In genomic region chr19:53141251-53142072, GRCm38 (mm10) we compare ENCODE assay signal across 8 mouse cellular contexts. TPM values are rescaled to one million over a fixed set of nuclear protein-coding genes. Genes with fewer than 3 reads are reported as not detected.
DNase-seq lines count a peak whose midpoint lies in the region; ATAC-seq and TF ChIP-seq lines count a peak whose summit lies in the region.

No protein-coding gene starts in this region.

- peak; percentile 25 for DNase-seq in CH12.LX (ENCODE audit: extremely low read depth)
- peak; percentile 38 for DNase-seq in forebrain, postnatal 0 days
- DNase-seq in heart, postnatal 36 days, result peak; percentile 69 to 78
- peak; percentile 32 for DNase-seq in layer of hippocampus, adult 9-10 months (ENCODE audit: low spot score)
- DNase-seq in lung, adult 2 months, result peak; percentile 65
- peak; percentile 56 for DNase-seq in thymus, adult 2 months

- no peaks in the 10 kb centered on the region for H3K79me2 ChIP-seq in CH12.LX (replicated peaks; ENCODE audit: control insufficient read depth, extremely low read depth, insufficient read depth, poor library complexity, severe bottlenecking)

- H3K4me3 ChIP-seq in CH12.LX (replicated peaks in 1 of 3; ENCODE audit: low read depth in 2 of 3, low read length in 2 of 3, poor library complexity in 1 of 3), result peak overlapping the region; percentile 60 to 81 (median 61)
- peak overlapping the region; percentile 94 for H3K4me3 ChIP-seq in forebrain, postnatal 0 days (ENCODE audit: low read depth, low read length)
- peak overlapping the region; percentile 58 for H3K4me3 ChIP-seq in lung, adult 2 months (replicated peaks; ENCODE audit: extremely low read depth, low read depth, low read length)
- peak overlapping the region; percentile 98 for H3K4me3 ChIP-seq in neural tube, embryonic 15.5 days (replicated peaks)
- peak overlapping the region; percentile 83 for H3K4me3 ChIP-seq in thymus, adult 2 months (ENCODE audit: control insufficient read depth, insufficient read depth, low read length)

- peaks cover 5 to 32% of the 10 kb centered on the region in 2 experiments for H3K4me1 ChIP-seq in CH12.LX (ENCODE audit: control insufficient read depth in 1 of 2, insufficient read depth in 2 of 2)
- H3K4me1 ChIP-seq in forebrain, postnatal 0 days (ENCODE audit: insufficient read depth), result peaks cover 11% of the 10 kb centered on the region; the same call in 1 of the 2 replicates
- no peaks in the 10 kb centered on the region; the same call in 1 of the 2 replicates for H3K4me1 ChIP-seq in lung, adult 2 months (ENCODE audit: control insufficient read depth, insufficient read depth, low read length)
- H3K4me1 ChIP-seq in neural tube, embryonic 15.5 days, result peaks cover 25% of the 10 kb centered on the region
- peaks cover 14% of the 10 kb centered on the region for H3K4me1 ChIP-seq in thymus, adult 2 months (replicated peaks; ENCODE audit: control insufficient read depth, insufficient read depth, low read length)

- H3K9ac ChIP-seq in CH12.LX (ENCODE audit: insufficient read depth, low read depth), result peak overlapping the region; percentile 47
- peak overlapping the region; percentile 58 for H3K9ac ChIP-seq in forebrain, postnatal 0 days
- peak overlapping the region; percentile 83 for H3K9ac ChIP-seq in neural tube, embryonic 15.5 days (replicated peaks)

- H3K27ac ChIP-seq in CH12.LX (ENCODE audit: insufficient read depth, low read depth), result no peak overlapping the region
- peak overlapping the region; percentile 84 for H3K27ac ChIP-seq in forebrain, postnatal 0 days (ENCODE audit: low read depth, low read length)
- peak overlapping the region; percentile 84 for H3K27ac ChIP-seq in neural tube, embryonic 15.5 days (replicated peaks)
- peak overlapping the region; percentile 56 for H3K27ac ChIP-seq in thymus, adult 2 months (ENCODE audit: control insufficient read depth, insufficient read depth, low read length)

- intact Hi-C loops in heart, postnatal 36 days (cut with DNase I), result loop anchor here (2.0 to 5.0 kb wide), 8 partner anchors 43 to 191 kb away; partner anchors contain the start of gene Mxi1

- in situ Hi-C loops in CH12.LX (cut with MboI; ENCODE audit: low pct_ligation_motif_present, low pct_unique_long_range_greater_than_20kb, low sequenced_read_pairs), result no loop called here

- TF ChIP-seq EP300 in CH12.LX (IDR thresholded peaks at IDR 0.05; ENCODE audit: low read length), result no peak

- H3K4me2 ChIP-seq in CH12.LX (ENCODE audit: insufficient read depth, low read depth, poor library complexity, severe bottlenecking), result peak overlapping the region; percentile 98
- H3K4me2 ChIP-seq in forebrain, postnatal 0 days (ENCODE audit: low read depth), result peak overlapping the region; percentile 97
- H3K4me2 ChIP-seq in neural tube, embryonic 15.5 days, result peak overlapping the region; percentile 94

- TF ChIP-seq CTCF in CH12.LX (conservative IDR thresholded peaks at IDR 0.05 in 1 of 2, IDR thresholded peaks at IDR 0.05 in 1 of 2; ENCODE audit: low read depth in 2 of 2, low read length in 2 of 2), result no peak
- TF ChIP-seq CTCF in forebrain, postnatal 0 days (IDR thresholded peaks at IDR 0.05; ENCODE audit: low read depth), result no peak
- no peak for TF ChIP-seq CTCF in lung, adult 2 months (IDR thresholded peaks at IDR 0.05; ENCODE audit: insufficient read depth, low read length)
- no peak for TF ChIP-seq CTCF in thymus, adult 2 months (IDR thresholded peaks at IDR 0.05; ENCODE audit: borderline replicate concordance, control insufficient read depth, extremely low read depth, insufficient read depth, low read length, poor library complexity)

- dilution Hi-C loops in CH12.LX (cut with MboI; ENCODE audit: extremely low pct_ligation_motif_present, extremely low pct_unique_long_range_greater_than_20kb, low sequenced_read_pairs), result no loop called here

- ATAC-seq in cerebellum, adult (ENCODE audit: insufficient number of reproducible peaks, low FRiP score, low TSS enrichment), result peak; percentile 16; the same call in 1 of the 2 replicates
- ATAC-seq in forebrain, postnatal 0 days, result no peak
- no peak for ATAC-seq in neural tube, embryonic 15.5 days (ENCODE audit: low FRiP score)

- TF ChIP-seq RAD21 in CH12.LX (IDR thresholded peaks at IDR 0.05; ENCODE audit: low read depth, low read length), result no peak

- H3K9me3 ChIP-seq in CH12.LX (replicated peaks; ENCODE audit: low read length), result no peaks in the 10 kb centered on the region
- H3K9me3 ChIP-seq in forebrain, postnatal 0 days (ENCODE audit: low read length), result no peaks in the 10 kb centered on the region
- no peaks in the 10 kb centered on the region for H3K9me3 ChIP-seq in neural tube, embryonic 15.5 days (replicated peaks)

- no peaks in the 10 kb centered on the region for H3K36me3 ChIP-seq in CH12.LX (replicated peaks in 1 of 2; ENCODE audit: control insufficient read depth in 1 of 2, insufficient read depth in 1 of 2, low read length in 1 of 2)
- no peaks in the 10 kb centered on the region for H3K36me3 ChIP-seq in forebrain, postnatal 0 days (ENCODE audit: insufficient read depth)
- H3K36me3 ChIP-seq in neural tube, embryonic 15.5 days, result no peaks in the 10 kb centered on the region
- H3K36me3 ChIP-seq in thymus, adult 2 months (ENCODE audit: control insufficient read depth, insufficient read depth, low read length), result no peaks in the 10 kb centered on the region

- no peak for TF ChIP-seq POLR2A in CH12.LX (IDR thresholded peaks at IDR 0.05; ENCODE audit: low read depth, low read length)
- TF ChIP-seq POLR2A in lung, adult 2 months (IDR thresholded peaks at IDR 0.05; ENCODE audit: borderline replicate concordance, extremely low read depth, low read depth, low read length), result peak; percentile 40; the same call in 1 of the 2 replicates
- TF ChIP-seq POLR2A in thymus, adult 2 months (IDR thresholded peaks at IDR 0.05; ENCODE audit: control insufficient read depth, extremely low read depth, insufficient read depth, low read length, poor library complexity), result no peak

- peaks cover 2% of the 10 kb centered on the region for H3K27me3 ChIP-seq in CH12.LX (replicated peaks)
- H3K27me3 ChIP-seq in forebrain, postnatal 0 days (ENCODE audit: insufficient read depth, low read length), result no peaks in the 10 kb centered on the region
- no peaks in the 10 kb centered on the region for H3K27me3 ChIP-seq in neural tube, embryonic 15.5 days (replicated peaks)
- H3K27me3 ChIP-seq in thymus, adult 2 months (ENCODE audit: control insufficient read depth, insufficient read depth, low read length), result no peaks in the 10 kb centered on the region

- WGBS in forebrain, postnatal 0 days, result 2% methylated on average over 23 of the region's 23 CpGs
- WGBS in lung, adult 2 months, result 1% methylated on average over 23 of the region's 23 CpGs
- 2% methylated on average over 23 of the region's 23 CpGs for WGBS in neural tube, embryonic 15.5 days
- WGBS in thymus, adult 2 months, result 1% methylated on average over 23 of the region's 23 CpGs

TF ChIP-seq in CH12.LX, 34 proteins besides CTCF, POLR2A, EP300 and RAD21:
- TF ChIP-seq SIN3A (IDR thresholded peaks at IDR 0.05; ENCODE audit: low read length), result peak; percentile 7; the same call in 1 of the 2 replicates
- no peak for TF ChIP-seq USF2 (conservative IDR thresholded peaks at IDR 0.05; ENCODE audit: low read depth, low read length)
- TF ChIP-seq CHD1 (IDR thresholded peaks at IDR 0.05; ENCODE audit: low read depth, low read length), result no peak
- TF ChIP-seq TBP (conservative IDR thresholded peaks at IDR 0.05; ENCODE audit: low read depth, low read length), result no peak
- TF ChIP-seq USF1 (IDR thresholded peaks at IDR 0.05; ENCODE audit: low read depth, low read length), result no peak
- TF ChIP-seq E2F4 (IDR thresholded peaks at IDR 0.05; ENCODE audit: insufficient replicate concordance, low read depth, low read length), result no peak
- 0 out of 2 replicates have a peak, but pooled peaks have one; percentile 22 for TF ChIP-seq BHLHE40 (IDR thresholded peaks at IDR 0.05; ENCODE audit: low read depth, low read length)

RNA-seq across cellular contexts. Expression of gene Add3, which starts 1.2 kb away (rescaled TPM):
- total RNA-seq in CH12.LX (2012; rRNA removed), result 11.2 and 16.4 TPM in 2 replicates
- total RNA-seq in CH12.LX (2014; rRNA removed), result 16.3 and 16.9 TPM in 2 replicates
- 16.2 and 18.4 TPM in 2 replicates for polyA plus RNA-seq in CH12.LX (2012; ENCODE audit: insufficient read length, low read depth)
- 51.9 and 52.6 TPM in 2 replicates for total RNA-seq in forebrain, postnatal 0 days (2014; rRNA removed)
- polyA plus RNA-seq in forebrain, postnatal 0 days (2015; fragmentation: Nextera tagmentation; extraction: Ambion mirVana), result 35.9 and 52.3 TPM in 2 replicates
- 10 to 100 TPM; 45.2 to 48.6 TPM for total RNA-seq in heart, postnatal 36 days (2021)
- 40.0 and 53.0 TPM in 2 replicates for polyA plus RNA-seq in lung, adult 2 months (2012; rRNA removed)
- polyA plus RNA-seq in neural tube, embryonic 15.5 days (2015; fragmentation: Nextera tagmentation; extraction: Ambion mirVana), result 40.2 and 50.1 TPM in 2 replicates
- polyA plus RNA-seq in thymus, adult 2 months (2012; rRNA removed), result 23.1 and 24.0 TPM in 2 replicates
